Mouse (Mus musculus) lung, embryonic 14.5 days (tissue): Measurements from ENCODE around the gene Cfb. TPM values are rescaled to one million over a fixed set of nuclear protein-coding genes. Genes with fewer than 3 reads are reported as not detected.

ENCODE experiments used
- ATAC-seq: fragments of 200-750 bp; cut with Nextera tagmentation; 2 replicates; pipeline ENCODE4 v1.8.0; 2017; ENCODE audit warnings: mild to moderate bottlenecking, moderate TSS enrichment, moderate library complexity; ENCODE audit not compliant: insufficient read depth
- DNase-seq: peaks from one replicate; pipeline ENCODE4 v3.0.0-alpha.2; 2015
- H3K27ac ChIP-seq: fragments of 300-500 bp; sonication (generic); 2 replicates; pipeline ENCODE4 v1.5.1; 2014; ENCODE audit warnings: low read depth, mild to moderate bottlenecking, moderate library complexity
- H3K27me3 ChIP-seq: fragments of 300-500 bp; sonication (generic); 2 replicates; pipeline ENCODE4 v1.6.1; 2014; ENCODE audit warnings: low read length, control low read depth; ENCODE audit not compliant: insufficient read depth
- H3K36me3 ChIP-seq: fragments of 300-500 bp; sonication (generic); 2 replicates; pipeline ENCODE4 v1.6.1; 2014; ENCODE audit warnings: control low read depth; ENCODE audit not compliant: insufficient read depth
- H3K4me1 ChIP-seq: fragments of 300-500 bp; sonication (generic); 2 replicates; pipeline ENCODE4 v1.6.1; 2014; ENCODE audit warnings: antibody characterized with exemption, control low read depth; ENCODE audit not compliant: insufficient read depth
- H3K4me2 ChIP-seq: fragments of 300-500 bp; sonication (generic); 2 replicates; pipeline ENCODE4 v1.6.1; 2014; ENCODE audit warnings: mild to moderate bottlenecking
- H3K4me3 ChIP-seq: fragments of 300-500 bp; sonication (generic); 2 replicates; pipeline ENCODE4 v1.5.1; 2014; ENCODE audit warnings: low read depth, low read length
- H3K9ac ChIP-seq: fragments of 300-500 bp; sonication (generic); 2 replicates; pipeline ENCODE4 v1.6.1; 2014
- H3K9me3 ChIP-seq: fragments of 300-500 bp; sonication (generic); 2 replicates; pipeline ENCODE4 v1.6.1; 2016; ENCODE audit warnings: low read depth, low read length, control low read depth
- CTCF ChIP-seq: IDR thresholded peaks from 2 replicates; pipeline ENCODE4 v1.5.1; 2016; ENCODE audit warnings: antibody characterized with exemption, low read depth
- WGBS: fragments of 180-500 bp; shearing (Covaris S2); extraction: QIAGEN DNeasy Blood & Tissue Kit; methylation state at CpG from one replicate; pipeline ENCODE4 v1.1.7; 2014; 5-methylcytosine and 5-hydroxymethylcytosine counted together
- polyA plus RNA-seq: library from polyadenylated mRNA; unstranded; fragments of >200 nt; fragmentation: Nextera tagmentation; extraction: Ambion mirVana; gene quantifications from 2 replicates; pipeline ENCODE4 v1.2.1, GENCODE M21; 2014

Gene Cfb
- polyA plus RNA-seq, 1 experiment from 2014 or later = 1.8 TPM

DNA sequence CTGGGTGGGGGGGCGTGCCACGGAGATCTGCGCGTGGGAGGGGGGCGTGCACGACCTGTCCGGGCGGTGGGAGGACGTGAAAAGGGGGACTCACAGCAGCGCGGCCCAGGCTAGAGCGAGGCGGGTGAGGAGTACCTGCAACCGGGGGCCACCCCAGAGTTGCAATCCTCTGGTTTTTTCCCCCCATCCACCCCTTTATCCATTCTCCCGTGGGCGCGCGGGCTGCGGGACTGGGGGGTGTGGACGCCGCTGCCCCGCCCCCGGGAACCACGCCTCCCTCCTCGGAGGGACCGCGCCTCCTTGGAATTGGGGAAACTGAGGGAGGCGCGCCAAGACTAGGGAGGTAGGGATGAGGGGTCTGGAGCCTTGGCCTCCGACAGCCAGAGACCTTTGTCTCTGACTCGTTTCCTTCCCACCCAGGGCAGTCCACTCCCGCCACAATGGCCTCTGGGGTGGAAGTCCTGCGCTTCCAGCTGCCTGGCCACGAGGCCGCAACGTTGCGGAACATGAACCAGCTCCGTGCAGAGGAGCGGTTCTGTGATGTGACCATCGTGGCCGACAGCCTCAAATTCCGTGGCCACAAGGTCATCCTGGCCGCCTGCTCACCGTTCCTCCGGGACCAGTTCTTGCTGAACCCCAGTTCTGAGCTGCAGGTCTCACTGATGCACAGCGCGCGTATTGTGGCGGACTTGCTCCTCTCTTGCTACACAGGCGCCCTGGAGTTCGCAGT lies 32.6 kb upstream of the Cfb start:
- Histone ChIP-seq H3K36me3 (peaks cover 12% of the 10 kb centered on the region), H3K4me3 (peak overlapping the region; percentile 86), H3K4me1 (peaks cover 6% of the 10 kb centered on the region; the same call in 1 of the 2 replicates), H3K27ac (peak overlapping the region; percentile 92), H3K27me3 (no peaks in the 10 kb centered on the region), H3K9me3 (no peaks in the 10 kb centered on the region), H3K9ac (peak overlapping the region; percentile 90), H3K4me2 (peak overlapping the region; percentile 86)
- WGBS = 6% methylated on average over 50 of the region's 51 CpGs
- DNase-seq (peak; percentile 53), ATAC-seq (peak; percentile 20)
- no peak for TF ChIP-seq CTCF

DNA sequence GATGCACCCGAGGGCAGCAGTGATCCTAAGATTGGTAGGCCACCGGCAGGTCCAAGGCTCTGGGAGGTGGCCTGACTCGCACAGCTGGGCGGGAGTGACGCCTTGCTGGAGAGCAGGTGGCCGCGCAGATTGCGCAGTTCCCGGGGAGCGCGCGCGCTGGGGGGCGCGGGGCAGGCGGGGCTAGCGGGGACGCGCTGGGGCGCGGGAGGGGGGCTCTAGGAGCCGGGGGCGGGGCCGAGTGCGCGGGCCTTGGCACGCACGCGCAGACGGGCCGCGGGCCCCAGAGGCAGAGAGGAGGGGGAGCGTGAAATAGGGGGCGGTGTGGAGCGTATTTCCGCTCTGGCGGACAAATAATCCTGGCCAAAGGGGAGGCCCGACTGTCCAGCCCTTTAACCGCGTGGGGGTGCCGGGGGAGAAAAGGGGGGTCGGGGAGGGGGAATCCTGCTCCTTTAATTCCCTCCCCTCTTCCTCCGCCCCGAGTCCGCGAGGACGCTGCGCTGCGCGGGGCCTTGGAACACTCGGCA lies 31.8 kb upstream of the Cfb start:
- Histone ChIP-seq H3K4me3 (peak overlapping the region; percentile 86), H3K4me2 (peak overlapping the region; percentile 86), H3K4me1 (peaks cover 6% of the 10 kb centered on the region; the same call in 1 of the 2 replicates), H3K9me3 (no peaks in the 10 kb centered on the region), H3K27me3 (no peaks in the 10 kb centered on the region), H3K9ac (peak overlapping the region; percentile 90), H3K27ac (peak overlapping the region; percentile 92), H3K36me3 (peaks cover 12% of the 10 kb centered on the region)
- WGBS = 1% methylated on average over 39 of the region's 51 CpGs
- DNase-seq (peak; percentile 99), ATAC-seq (peak; percentile 85)
- TF ChIP-seq CTCF = peak; percentile 18; the same call in 1 of the 2 replicates

DNA sequence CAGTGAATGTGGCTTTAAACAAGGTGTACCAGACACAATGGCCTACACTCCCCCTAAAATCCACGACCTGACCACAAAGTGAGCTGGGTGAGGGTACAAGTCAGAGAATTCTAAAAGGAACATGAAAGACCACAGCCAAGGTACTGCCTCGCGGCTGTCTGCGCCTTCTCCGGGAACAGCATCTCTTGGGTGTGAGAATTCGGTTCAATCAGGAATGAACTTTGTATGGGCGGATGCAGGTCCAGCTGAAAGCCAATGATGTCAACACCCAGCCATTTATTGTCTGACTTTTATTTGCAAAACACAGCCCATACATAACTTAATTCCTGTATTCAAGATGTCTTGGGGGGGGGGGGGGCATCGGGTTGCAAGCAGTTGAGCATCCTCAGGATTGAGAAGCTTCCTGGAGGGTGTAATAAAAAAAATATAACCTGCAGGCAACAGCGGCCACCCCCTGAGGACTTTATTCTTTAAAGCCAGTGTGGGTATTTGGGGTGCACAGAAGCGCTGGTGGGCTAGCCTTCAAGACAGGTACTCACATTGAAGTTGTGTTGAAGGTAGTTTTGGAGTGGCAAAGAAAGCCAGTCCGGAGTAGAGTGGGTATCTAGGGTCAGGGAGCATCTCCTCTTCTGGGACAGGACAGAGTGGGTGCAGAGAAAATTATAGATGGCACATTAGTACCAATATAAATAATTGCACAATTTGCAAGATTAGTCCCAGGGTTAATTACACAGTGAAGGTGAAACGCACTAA lies 30.9 kb upstream of the Cfb start:
- Histone ChIP-seq H3K4me3 (no peak overlapping the region), H3K36me3 (peaks cover 12% of the 10 kb centered on the region), H3K4me2 (peak overlapping the region; percentile 86), H3K4me1 (peaks cover 6% of the 10 kb centered on the region; the same call in 1 of the 2 replicates), H3K9ac (no peak overlapping the region), H3K27me3 (no peaks in the 10 kb centered on the region), H3K27ac (peak overlapping the region; percentile 92; the same call in 1 of the 2 replicates), H3K9me3 (no peaks in the 10 kb centered on the region)
- DNase-seq (no peak), ATAC-seq (no peak)
- no peak for TF ChIP-seq CTCF
- WGBS = 64% methylated on average over 12 of the region's 12 CpGs

DNA sequence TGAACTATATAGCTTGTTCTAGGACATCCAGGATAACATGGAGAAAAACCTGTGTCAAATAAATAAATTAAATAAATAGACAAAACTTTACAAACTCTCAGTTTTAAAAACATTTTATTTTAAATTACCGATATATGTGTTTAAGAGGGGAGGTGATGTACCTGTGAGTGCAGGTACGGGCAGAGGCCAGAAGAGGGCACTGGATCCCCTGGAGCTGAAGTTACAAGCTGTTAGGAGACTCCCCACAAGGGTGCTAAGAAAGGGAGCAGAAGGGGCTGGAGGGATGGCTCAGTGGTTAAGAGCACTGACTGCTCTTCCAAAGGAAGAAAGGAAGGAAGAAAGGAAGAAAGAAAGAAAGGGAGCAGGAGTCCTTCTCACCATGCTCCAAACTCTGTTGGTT lies 29.1 kb upstream of the Cfb start:
- DNase-seq (no peak), ATAC-seq (no peak)
- Histone ChIP-seq H3K27ac (no peak overlapping the region), H3K4me1 (peaks cover 1% of the 10 kb centered on the region; the same call in 1 of the 2 replicates), H3K27me3 (no peaks in the 10 kb centered on the region), H3K4me3 (no peak overlapping the region), H3K9ac (no peak overlapping the region), H3K36me3 (peaks cover 9% of the 10 kb centered on the region), H3K4me2 (no peak overlapping the region), H3K9me3 (no peaks in the 10 kb centered on the region)
- 85% methylated on average over 2 of the region's 2 CpGs for WGBS
- no peak; the same call in 1 of the 2 replicates for TF ChIP-seq CTCF

DNA sequence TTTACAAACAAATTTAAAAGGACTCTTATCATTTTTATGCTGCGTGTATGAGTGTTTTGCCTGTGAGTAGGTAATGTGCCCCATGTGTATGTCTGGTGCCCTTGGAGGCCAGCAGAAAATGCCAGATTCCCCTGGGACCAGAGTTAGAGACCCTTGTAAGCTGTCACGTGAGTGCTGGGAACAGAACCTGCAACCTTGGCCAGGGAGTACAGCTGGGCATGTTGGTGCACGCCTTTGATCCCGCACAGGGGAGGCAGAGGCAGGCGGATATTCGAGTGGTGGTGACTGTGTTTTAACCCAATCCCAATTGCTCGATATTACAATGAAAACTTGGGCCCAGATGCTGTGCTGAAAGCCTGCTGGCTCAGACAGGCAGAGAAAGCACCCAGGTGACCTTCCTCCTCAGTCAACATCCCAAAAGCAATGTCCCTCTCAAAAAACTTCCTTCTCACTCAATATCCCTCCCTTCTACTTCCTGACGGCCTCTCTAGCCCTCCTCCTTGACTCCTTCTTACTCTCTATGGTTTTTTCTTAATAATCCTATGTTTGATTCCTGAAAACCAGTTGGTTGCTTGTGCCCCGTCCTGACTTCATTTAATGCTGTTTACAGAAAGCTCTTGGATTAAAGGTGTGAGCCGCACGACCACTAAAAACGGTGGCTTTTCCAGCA lies 27.9 kb upstream of the Cfb start:
- no peak for TF ChIP-seq CTCF
- H3K9me3 ChIP-seq = no peaks in the 10 kb centered on the region
- no peak overlapping the region for H3K27ac ChIP-seq
- no peaks in the 10 kb centered on the region for H3K27me3 ChIP-seq
- no peak overlapping the region for H3K4me2 ChIP-seq
- H3K36me3 ChIP-seq = no peaks in the 10 kb centered on the region
- H3K4me3 ChIP-seq = no peak overlapping the region
- ATAC-seq = no peak
- 81% methylated on average over 12 of the region's 12 CpGs for whole genome bisulfite sequencing
- H3K4me1 ChIP-seq = no peaks in the 10 kb centered on the region
- no peak overlapping the region for H3K9ac ChIP-seq
- DNase-seq = no peak

DNA sequence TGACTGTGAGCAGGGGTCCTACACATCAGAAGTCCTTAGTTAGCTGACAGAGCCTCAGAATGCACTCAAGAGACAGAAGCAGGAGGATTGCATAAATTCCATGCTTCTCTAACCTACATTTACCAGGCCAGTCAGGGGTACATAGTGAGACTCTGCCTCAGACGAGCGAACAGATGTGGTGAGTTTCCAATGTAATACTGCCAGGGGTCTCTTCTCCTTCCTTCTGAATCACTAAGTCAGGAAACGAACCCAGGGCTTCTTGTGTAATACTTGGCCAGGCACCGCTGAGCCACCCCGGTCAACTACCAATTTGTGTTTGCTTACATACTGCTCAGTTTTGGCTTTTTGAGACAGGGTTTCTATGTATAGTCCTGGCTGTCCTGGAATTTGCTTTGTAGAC lies 25.6 kb upstream of the Cfb start:
- no peak overlapping the region for H3K4me3 ChIP-seq
- ATAC-seq = no peak
- 82% methylated on average over 5 of the region's 5 CpGs for WGBS
- H3K9me3 ChIP-seq = no peaks in the 10 kb centered on the region
- DNase-seq = no peak
- H3K27me3 ChIP-seq = no peaks in the 10 kb centered on the region
- H3K27ac ChIP-seq = no peak overlapping the region
- no peak overlapping the region for H3K4me2 ChIP-seq
- TF ChIP-seq CTCF = no peak
- H3K36me3 ChIP-seq = no peaks in the 10 kb centered on the region
- H3K9ac ChIP-seq = no peak overlapping the region
- no peaks in the 10 kb centered on the region for H3K4me1 ChIP-seq
